Mouse (Mus musculus) liver, embryonic 14.5 days (tissue): ENCODE measurements around the gene Cryab. TPM values are rescaled to one million over a fixed set of nuclear protein-coding genes. Genes with fewer than 3 reads are reported as not detected.

Experiments used
- ATAC-seq: fragments of 200-750 bp; cut with Nextera tagmentation; 2 replicates; pipeline ENCODE4 v1.8.0; 2017; ENCODE audit warnings: moderate number of reproducible peaks, mild to moderate bottlenecking, moderate library complexity; ENCODE audit not compliant: insufficient read depth
- DNase-seq, 3 experiments: peaks; one replicate each; pipeline ENCODE4 v3.0.0-alpha.2; 2012 to 2013; ENCODE audit warnings: low read depth in 3 of 3, low spot score in 3 of 3
- H3K27ac ChIP-seq: fragments of 300-500 bp; sonication (generic); 2 replicates; pipeline ENCODE4 v1.5.1; 2014; ENCODE audit warnings: moderate library complexity, mild to moderate bottlenecking, control low read depth, inconsistent platforms
- H3K27me3 ChIP-seq: fragments of 300-500 bp; sonication (generic); 2 replicates; pipeline ENCODE4 v1.6.1; 2014; ENCODE audit warnings: mild to moderate bottlenecking, low read length, moderate library complexity; ENCODE audit not compliant: control insufficient read depth, insufficient read depth
- H3K36me3 ChIP-seq: fragments of 300-500 bp; sonication (generic); replicated peaks from 2 replicates; pipeline ENCODE4 v1.6.1; 2014; ENCODE audit warnings: low read depth; ENCODE audit not compliant: control insufficient read depth, insufficient read depth
- H3K4me1 ChIP-seq, 2 experiments: fragments of 200-500 bp in 1 of 2; fragments of 300-500 bp in 1 of 2; sonication (generic) in 1 of 2; replicated peaks; 2 replicates each; pipeline ENCODE4 v1.6.1; 2012 to 2014; ENCODE audit warnings: antibody characterized with exemption in 1 of 2, inconsistent platforms in 1 of 2, low read length in 1 of 2; ENCODE audit not compliant: control insufficient read depth in 2 of 2, insufficient read depth in 2 of 2
- H3K4me2 ChIP-seq: fragments of 300-500 bp; sonication (generic); 2 replicates; pipeline ENCODE4 v1.6.1; 2014; ENCODE audit warnings: low read depth, mild to moderate bottlenecking, control low read depth, moderate library complexity
- H3K4me3 ChIP-seq, 2 experiments: fragments of 200-500 bp in 1 of 2; fragments of 300-500 bp in 1 of 2; sonication (generic) in 1 of 2; 2 replicates each; pipeline ENCODE4 v1.5.1; 2012 to 2014; ENCODE audit warnings: low read depth in 2 of 2, low read length in 2 of 2, mild to moderate bottlenecking in 2 of 2, control low read depth in 1 of 2, inconsistent platforms in 1 of 2, moderate library complexity in 1 of 2; ENCODE audit not compliant: insufficient read depth in 1 of 2
- H3K9ac ChIP-seq: fragments of 300-500 bp; sonication (generic); replicated peaks from 2 replicates; pipeline ENCODE4 v1.6.1; 2014; ENCODE audit warnings: mild to moderate bottlenecking, control low read depth, moderate library complexity
- H3K9me3 ChIP-seq: fragments of 300-500 bp; sonication (generic); 2 replicates; pipeline ENCODE4 v1.6.1; 2016; ENCODE audit warnings: low read length, mixed read lengths; ENCODE audit not compliant: control insufficient read depth
- CTCF ChIP-seq: IDR thresholded peaks from 2 replicates; pipeline ENCODE4 v1.5.1; 2016; ENCODE audit warnings: antibody characterized with exemption, low read depth, control low read depth
- EP300 ChIP-seq: IDR thresholded peaks from 2 replicates; pipeline ENCODE4 v1.6.1; 2016; ENCODE audit warnings: antibody characterized with exemption, low read depth
- WGBS: fragments of 180-500 bp; shearing (Covaris S2); extraction: QIAGEN DNeasy Blood & Tissue Kit; methylation state at CpG from one replicate; pipeline ENCODE4 v1.1.7; 2014; ENCODE audit not compliant: insufficient replicate concordance; 5-methylcytosine and 5-hydroxymethylcytosine counted together
- polyA plus RNA-seq, 2 experiments: library from polyadenylated mRNA; depleted of rRNA in 1 of 2; stranded (reverse) in 1 of 2; unstranded in 1 of 2; fragments of >200 nt; fragmentation: Nextera tagmentation in 1 of 2; extraction: Ambion mirVana in 1 of 2; gene quantifications; 2 replicates each; pipeline versions ENCODE4 v1.2.1 to v1.2.3; 2012 to 2014

Gene Cryab
- polyA plus RNA-seq, 2 experiments = 2.7 to 4.5 TPM

DNA sequence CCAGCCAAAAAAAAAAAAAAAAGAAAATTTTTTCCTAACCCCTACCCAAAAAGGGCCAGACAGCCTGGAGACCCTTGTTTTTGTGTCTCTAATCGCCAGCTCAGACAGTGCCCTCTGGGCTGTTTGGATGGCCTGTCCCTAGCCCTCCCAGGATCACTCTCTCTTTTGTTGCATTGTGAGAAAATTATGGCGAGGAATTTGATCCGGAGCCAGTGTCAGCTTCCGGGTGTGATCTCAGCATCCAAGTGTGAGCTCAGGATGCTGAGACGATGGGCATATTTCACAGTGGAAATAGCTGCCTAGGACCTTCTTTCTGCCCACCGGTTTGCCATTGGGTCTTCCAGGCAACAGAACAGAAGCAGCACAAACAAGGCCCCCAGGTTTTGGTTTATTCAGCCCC lies 419 bp upstream of the Cryab start:
- Histone ChIP-seq H3K27me3 (no peaks in the 10 kb centered on the region; the same call in 1 of the 2 replicates), H3K4me1 (no peaks in the 10 kb centered on the region), H3K9ac (no peak overlapping the region), H3K27ac (no peak overlapping the region), H3K4me3 (no peak overlapping the region), H3K4me2 (no peak overlapping the region), H3K36me3 (no peaks in the 10 kb centered on the region), H3K9me3 (no peaks in the 10 kb centered on the region)
- TF ChIP-seq EP300 = no peak
- TF ChIP-seq CTCF = no peak
- ATAC-seq = no peak
- DNase-seq = no peak
- WGBS = 67% methylated on average over 6 of the region's 6 CpGs

DNA sequence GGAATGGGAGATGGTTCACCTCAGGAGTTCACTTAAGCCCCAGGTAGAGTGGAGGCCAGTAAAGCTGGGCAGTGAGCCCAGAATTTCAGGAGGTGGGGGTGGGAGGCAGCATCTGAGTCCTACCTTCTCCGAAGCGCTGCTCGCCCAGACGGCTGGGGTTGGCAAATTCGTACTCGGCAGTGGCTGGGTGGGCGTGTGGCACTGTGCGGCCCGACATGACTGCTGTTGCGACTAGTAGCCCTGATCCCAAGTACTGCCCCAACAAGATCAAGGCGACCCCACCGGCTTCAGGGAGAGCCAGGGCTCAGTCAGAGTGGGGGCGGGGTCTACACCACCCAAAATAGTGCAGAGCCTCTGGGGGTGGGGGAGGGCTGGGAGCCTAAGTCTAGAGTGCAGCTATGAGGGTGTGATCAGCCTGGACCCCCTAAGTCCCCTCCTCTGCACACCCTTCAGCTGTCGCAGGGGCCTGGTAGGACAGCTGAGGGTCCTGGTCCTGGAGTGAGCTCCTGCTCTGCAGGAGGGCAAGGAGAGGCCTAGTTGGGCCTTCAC lies 1.0 kb downstream of the Cryab start, which contains the start of gene Hspb2:
Hspb2 (minus strand) TSS at position 301 of the 549 bp plus-strand sequence.
- DNase-seq = no peak
- Histone ChIP-seq H3K9ac (no peak within 1 kb of the TSS), H3K27ac (no peak within 1 kb of the TSS), H3K4me1 (no peaks in the 10 kb centered on the region), H3K4me2 (no peak within 1 kb of the TSS), H3K4me3 (no peak within 1 kb of the TSS), H3K27me3 (no peaks in the 10 kb centered on the region), H3K9me3 (no peaks in the 10 kb centered on the region), H3K36me3 (no peaks in the 10 kb centered on the region)
- no peak for ATAC-seq
- WGBS = 71% methylated on average over 14 of the region's 14 CpGs
- no peak for TF ChIP-seq EP300
- no peak for TF ChIP-seq CTCF

DNA sequence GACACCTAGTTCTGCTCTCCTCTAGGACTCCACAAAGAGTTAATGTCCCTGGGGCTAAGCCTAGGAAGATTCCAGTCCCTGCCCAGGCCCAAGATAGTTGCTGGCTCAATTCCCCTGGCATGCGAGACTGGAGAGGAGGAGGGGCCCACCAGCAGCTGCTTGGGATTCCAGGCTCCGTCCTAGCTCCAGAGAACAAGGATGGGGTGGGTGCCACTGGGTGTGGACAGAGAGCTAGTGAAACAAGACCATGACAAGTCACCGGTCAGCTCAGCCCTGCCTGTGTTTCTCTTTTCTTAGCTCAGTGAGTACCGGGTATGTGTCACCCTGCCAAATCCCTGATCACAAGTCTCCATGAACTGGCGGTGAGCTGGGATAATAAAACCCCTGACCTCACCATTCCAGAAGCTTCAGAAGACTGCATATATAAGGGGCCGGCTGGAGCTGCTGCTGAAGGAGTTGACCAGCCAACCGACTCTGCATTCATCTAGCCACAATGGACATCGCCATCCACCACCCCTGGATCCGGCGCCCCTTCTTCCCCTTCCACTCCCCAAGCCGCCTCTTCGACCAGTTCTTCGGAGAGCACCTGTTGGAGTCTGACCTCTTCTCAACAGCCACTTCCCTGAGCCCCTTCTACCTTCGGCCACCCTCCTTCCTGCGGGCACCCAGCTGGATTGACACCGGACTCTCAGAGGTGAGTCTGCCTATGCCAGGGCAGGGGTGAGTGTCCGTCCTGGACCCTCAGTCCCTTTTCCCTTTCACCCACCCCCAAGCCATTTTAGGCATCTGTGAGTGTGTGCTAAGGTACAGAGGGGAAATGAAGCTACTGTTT lies 1.9 kb downstream of the Cryab start:
- WGBS = 58% methylated on average over 17 of the region's 17 CpGs
- ATAC-seq (no peak), DNase-seq (no peak)
- no peaks in the 10 kb centered on the region for H3K27me3 ChIP-seq
- no peak for TF ChIP-seq EP300
- no peak for TF ChIP-seq CTCF
- no peak overlapping the region for H3K9ac ChIP-seq
- H3K4me3 ChIP-seq = no peak overlapping the region
- H3K27ac ChIP-seq = no peak overlapping the region
- H3K9me3 ChIP-seq = no peaks in the 10 kb centered on the region
- H3K4me2 ChIP-seq = no peak overlapping the region
- no peaks in the 10 kb centered on the region for H3K36me3 ChIP-seq
- no peaks in the 10 kb centered on the region for H3K4me1 ChIP-seq

DNA sequence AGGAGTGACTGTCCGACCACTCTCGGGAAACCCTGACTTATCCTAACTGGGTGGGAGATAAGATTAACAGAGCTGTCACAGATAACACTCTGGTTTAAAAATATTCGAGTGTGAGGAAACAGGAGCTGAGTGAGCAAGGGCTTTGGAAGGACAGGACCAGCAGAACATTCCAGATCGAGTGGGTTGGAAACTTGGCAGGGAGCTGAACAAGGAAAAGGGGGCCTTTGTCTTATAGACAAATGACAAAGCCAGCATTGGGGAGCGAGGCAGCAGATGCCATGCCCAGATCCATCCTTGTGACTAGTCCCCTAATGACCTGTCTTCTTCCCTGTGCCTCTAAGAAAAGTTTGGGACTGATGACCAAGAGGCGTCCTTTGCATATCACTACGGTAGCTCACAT lies 2.8 kb downstream of the Cryab start:
- Histone ChIP-seq H3K4me2 (no peak overlapping the region), H3K27me3 (no peaks in the 10 kb centered on the region), H3K27ac (no peak overlapping the region), H3K4me1 (no peaks in the 10 kb centered on the region), H3K4me3 (no peak overlapping the region), H3K9me3 (no peaks in the 10 kb centered on the region), H3K9ac (no peak overlapping the region), H3K36me3 (no peaks in the 10 kb centered on the region)
- DNase-seq (no peak), ATAC-seq (no peak)
- no peak for TF ChIP-seq CTCF
- TF ChIP-seq EP300 = no peak
- WGBS = 37% methylated on average over 7 of the region's 7 CpGs

DNA sequence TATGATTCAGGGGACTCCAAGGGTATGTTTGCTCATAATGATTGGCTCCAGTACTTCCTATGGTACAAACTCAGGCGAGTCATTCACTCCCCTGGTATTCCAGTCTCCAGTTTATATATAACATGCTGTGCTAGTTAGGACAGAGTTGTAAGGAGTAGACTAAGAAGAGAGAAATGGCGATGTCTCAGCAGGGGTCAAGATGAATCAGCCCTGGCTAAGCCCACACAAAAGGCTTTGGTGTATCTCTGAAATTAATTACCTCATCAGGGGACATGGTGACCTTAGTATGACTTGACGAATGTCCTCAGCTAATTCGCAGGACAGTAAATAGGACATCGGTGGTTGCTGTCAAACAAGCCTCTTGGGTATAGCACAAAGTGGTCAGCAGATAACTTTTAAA lies 5.6 kb downstream of the Cryab start:
- Histone ChIP-seq H3K9me3 (no peaks in the 10 kb centered on the region), H3K4me3 (no peak overlapping the region), H3K36me3 (no peaks in the 10 kb centered on the region), H3K4me1 (no peaks in the 10 kb centered on the region), H3K9ac (no peak overlapping the region), H3K27me3 (no peaks in the 10 kb centered on the region; the same call in 1 of the 2 replicates), H3K4me2 (no peak overlapping the region), H3K27ac (no peak overlapping the region)
- TF ChIP-seq CTCF (no peak), EP300 (no peak)
- ATAC-seq (no peak), DNase-seq (no peak)
- WGBS = 55% methylated on average over 5 of the region's 5 CpGs
